Mouse (Mus musculus): ENCODE data around the gene Rbm20.
"Not testable (repeated sequence)": the region's sequence is repeated elsewhere in the genome, so short reads cannot be mapped to it uniquely, and the experiment has no call there.

The Rbm20 gene

DNA sequence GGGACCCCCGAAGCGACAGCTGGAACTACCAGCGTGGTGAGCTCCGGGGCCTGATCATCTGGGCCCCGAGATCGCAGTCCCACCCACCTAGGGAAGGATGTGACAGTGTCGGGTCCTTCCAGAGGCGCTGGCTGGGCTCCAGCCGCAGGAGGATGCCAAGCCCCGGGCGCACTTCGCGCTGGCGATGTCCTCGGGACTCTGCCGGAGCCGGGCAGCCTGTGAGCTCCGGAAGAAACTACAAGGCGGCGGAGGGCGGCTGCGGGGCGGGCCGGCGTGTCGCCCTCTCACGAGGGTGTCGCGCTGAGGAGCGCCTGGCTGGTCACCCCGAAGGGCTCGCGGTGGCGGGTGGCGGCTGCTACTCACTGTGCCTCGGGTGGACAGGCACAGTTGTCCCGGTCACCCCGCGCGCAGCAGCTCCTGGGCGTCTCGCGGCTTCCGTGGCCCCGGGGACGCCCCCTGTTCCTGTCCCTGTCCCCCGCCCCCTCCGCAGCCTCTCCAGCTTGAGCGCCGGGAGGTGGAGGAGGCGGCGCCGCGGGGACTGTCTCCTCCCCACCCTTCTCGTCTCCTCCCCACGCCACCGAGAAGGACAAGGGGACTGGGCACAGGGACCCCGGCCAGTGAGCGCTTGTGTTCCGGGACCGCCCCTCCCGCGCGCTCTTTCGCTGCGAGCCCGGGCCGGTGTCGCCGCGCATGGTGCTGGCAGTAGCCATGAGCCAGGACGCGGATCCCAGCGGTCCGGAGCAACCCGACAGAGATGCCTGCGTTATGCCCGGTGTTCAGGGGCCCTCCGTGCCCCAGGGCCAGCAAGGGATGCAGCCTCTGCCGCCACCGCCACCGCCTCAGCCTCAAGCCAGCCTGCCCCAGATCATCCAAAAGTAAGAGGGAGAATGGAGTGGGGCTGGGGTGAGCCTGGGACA is at the start of gene Rbm20:
Gene Rbm20 (plus strand): TSS at position 589 of the 917 bp plus-strand sequence.
- in situ Hi-C loops (cut with MboI, MseI), result no loop called here

DNA sequence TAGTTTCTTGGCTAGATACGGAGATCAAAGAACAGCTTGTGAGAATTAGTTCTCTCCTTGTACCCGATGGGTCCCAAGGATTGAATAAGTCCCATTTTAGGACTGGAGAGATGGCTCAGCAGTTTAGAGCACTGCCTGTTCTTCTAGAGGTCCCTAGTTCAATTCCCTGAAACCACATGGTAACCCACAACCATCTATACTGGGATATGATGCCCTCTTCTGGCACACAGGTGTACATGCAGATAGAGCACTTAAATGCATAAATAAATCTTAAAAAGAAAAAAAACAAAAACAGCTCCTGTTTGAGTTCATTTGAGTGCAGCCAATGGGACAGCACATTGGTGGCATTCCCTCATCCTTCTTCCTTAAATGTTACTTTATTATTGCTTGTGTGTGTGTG is 39.1 kb upstream of the Rbm20 start:
- in situ Hi-C loops (cut with MboI, MseI), result no loop called here

DNA sequence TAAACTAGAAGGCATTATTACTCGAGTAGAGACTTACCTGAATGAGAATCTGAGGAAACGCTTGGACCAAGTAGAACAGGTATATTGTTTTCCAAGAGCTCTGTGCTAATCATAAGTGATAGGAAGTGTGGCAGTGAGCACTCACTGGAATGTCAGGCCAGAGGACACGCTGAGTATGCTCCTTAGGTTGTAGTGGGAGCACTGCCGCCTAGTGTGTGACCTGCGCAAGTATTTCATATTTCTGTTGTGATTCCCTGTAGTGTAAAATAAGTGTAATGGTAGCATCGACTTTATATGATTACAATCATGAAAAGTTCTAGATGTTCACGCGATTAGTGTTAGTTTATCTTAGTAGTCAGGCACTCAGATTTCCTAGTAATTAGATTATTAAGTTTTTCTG is 38.4 kb upstream of the Rbm20 start:
- in situ Hi-C loops (cut with MboI, MseI), result no loop called here

DNA sequence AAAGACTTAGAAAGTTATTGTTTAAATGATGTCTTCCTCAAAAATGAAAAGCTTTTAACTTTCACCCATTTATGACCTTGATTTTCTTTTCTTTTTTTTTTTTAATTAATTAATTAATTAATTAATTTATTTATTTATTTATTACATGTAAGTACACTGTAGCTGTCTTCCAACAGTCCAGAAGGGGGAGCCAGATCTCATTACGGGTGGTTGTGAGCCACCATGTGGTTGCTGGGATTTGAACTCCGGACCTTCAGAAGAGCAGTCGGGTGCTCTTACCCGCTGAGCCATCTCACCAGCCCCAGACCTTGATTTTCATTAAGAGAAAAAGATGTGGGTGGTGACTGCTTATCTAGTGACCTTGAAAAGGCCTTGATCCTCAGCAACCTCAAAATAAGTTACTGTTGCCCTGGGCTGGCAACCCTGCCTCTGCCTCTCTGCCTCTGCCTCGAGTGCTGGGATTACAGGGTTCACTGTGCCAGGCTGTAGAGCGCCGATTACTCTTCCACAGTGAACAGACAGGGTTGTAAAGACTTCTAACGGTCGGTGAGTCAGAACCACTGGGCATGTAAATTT is 33.0 kb upstream of the Rbm20 start:
- in situ Hi-C loops (cut with MboI, MseI), result no loop called here

- in situ Hi-C loops (cut with MboI, MseI), result no loop called here
These were observed 29.8 kb upstream of the Rbm20 start for GRCm38 (mm10) chr19:53647301-53647700.

GRCm38 (mm10) chr19:53648056-53648455 is 29.1 kb upstream of the Rbm20 start:
- in situ Hi-C loops (cut with MboI, MseI), result no loop called here

GRCm38 (mm10) chr19:53648802-53649236 is 28.3 kb upstream of the Rbm20 start:
- in situ Hi-C loops (cut with MboI, MseI), result no loop called here

GRCm38 (mm10) chr19:53649361-53649760 is 27.7 kb upstream of the Rbm20 start:
- in situ Hi-C loops (cut with MboI, MseI), result no loop called here

GRCm38 (mm10) chr19:53649802-53650201 is 27.3 kb upstream of the Rbm20 start:
- in situ Hi-C loops (cut with MboI, MseI), result loop anchor here (5.0 kb wide), 1 partner anchor 102 kb away; no protein-coding TSS in a partner anchor

DNA sequence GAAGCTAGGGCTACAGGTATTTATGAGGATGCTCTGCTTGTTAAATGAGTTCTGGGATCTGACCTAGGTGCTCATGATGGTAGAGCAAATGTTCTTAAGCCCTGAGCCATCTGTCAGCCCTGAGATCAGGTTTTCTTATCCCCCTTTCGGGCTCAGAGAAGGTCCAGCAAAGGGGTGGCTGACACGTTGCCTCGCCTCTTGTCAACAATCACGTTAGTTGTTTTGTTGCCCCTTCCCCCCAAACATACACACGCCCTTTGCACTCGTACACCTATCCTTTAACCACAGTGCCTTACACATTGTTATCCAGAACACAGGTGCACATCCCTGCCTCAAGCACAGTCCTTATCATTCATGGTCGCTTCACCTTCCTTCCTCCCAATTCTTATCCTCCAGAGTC is 26.2 kb upstream of the Rbm20 start:
- in situ Hi-C loops (cut with MboI, MseI), result loop anchor here (5.0 kb wide), 1 partner anchor 101 kb away; no protein-coding TSS in a partner anchor

DNA sequence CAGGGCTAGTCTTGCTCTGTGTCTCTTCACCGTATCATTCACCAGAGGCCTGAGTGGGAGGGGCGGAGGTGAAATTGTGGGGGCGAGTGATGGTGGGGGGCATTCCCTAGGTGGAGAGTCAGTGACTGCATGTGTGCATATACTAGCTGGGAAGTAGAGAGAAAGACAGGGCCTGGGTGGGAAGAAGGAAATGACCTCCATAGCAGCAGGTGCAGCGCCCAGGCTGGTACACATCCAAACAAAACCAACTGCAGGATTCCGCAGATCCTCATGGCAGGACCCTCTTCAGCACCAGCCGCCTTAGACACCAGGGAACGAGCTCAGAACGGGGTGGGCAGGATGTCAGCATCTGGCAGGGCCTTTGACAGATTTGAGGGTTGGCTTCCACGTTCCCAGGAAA is 24.8 kb upstream of the Rbm20 start:
- in situ Hi-C loops (cut with MboI, MseI), result loop anchor here (5.0 kb wide), 1 partner anchor 100 kb away; no protein-coding TSS in a partner anchor

DNA sequence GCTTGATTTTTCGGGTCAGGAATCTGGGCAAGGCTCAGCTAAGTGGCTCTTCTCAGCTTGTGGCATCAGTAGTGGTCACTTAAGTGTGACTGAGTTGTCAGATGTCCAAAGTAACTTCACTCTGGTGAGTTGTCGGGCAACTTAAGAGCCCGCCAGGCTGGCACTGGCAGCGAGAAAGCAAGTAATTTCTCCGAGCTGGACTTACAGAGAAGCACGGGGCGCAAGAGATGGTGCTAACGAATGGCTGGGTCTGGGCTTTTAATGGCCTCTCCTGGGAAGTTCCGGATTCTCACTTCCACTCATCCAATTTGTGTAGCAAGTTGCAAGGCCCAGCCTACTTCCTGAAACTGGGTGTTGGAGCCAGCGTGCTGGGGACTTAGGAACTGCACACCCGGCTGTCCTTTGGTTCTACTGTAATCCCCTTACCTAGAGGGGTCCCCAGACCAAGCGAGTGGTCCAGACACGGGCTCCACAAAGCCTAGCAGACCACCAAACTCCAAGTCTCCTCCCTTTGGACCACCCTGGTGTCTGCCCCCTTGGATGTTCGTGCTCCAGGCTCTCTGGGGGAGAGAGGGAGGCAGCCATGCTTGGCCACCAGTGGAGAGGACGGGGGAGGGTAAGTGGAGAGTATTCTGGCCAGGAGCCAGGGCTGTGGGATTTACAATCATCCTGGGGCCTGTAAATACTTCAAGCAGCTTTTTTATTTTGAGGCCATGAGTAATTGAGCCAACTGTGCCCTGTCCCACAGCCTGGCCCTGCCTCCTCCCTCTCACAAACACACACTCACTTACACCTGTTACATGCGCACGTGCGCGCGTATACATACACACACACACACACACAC is 23.3 kb upstream of the Rbm20 start:
- in situ Hi-C loops (cut with MboI, MseI), result loop anchor here (5.0 kb wide), 1 partner anchor 98 kb away; no protein-coding TSS in a partner anchor

DNA sequence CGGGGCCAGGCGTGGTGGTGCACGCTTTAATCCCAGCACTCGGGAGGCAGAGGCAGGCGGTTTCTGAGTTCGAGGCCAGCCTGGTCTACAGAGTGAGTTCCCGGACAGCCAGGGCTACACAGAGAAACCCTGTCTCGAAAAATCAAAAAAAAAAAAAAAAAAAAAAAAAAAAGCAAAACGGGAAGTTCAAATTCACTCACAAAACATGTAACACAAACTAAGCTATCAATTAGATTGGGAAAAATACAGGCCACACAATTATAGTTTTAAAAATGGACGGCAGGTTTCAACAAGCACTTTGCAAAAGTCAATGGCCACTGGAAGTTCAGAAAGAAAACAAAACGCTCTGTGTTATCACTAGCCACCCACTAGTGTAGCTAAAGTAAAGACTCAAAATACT is 20.7 kb upstream of the Rbm20 start:
- in situ Hi-C loops (cut with MboI, MseI), result not testable (repeated sequence)

GRCm38 (mm10) chr19:53657437-53657836 is 19.7 kb upstream of the Rbm20 start:
- in situ Hi-C loops (cut with MboI, MseI), result no loop called here

DNA sequence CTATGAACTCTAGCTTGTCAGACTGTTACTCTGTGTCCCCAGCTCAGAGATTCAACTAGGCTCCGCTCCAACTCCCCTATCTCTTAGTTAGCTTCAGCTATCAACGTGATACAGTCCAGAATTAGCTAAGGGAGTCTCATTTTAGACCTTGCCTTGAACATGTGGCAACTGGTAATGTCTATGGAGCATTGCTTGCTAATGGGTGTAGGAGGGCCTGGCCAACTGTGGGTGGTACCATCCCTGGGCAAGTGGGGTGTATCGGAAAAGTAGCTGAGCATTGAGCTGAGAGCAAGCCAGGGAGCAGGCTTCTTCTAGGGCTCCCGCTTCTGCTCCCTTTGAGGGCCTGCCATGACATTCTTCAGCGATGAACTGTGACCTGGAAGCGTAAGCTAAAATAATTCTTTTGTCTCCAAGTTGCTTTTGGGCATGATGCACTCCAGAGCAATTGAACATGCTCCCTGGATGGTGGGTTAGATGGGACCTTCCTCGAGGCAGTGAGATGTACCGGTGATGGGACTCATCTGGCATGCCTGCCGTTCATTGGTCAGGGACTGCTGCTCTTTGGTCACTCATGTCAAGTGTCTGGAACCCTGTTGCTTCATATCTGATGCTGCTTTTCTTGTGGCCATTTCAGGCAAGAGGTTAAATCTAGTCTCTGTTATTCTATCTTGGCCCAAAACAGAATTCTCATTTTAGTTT is 16.2 kb upstream of the Rbm20 start:
- in situ Hi-C loops (cut with MboI, MseI), result no loop called here

DNA sequence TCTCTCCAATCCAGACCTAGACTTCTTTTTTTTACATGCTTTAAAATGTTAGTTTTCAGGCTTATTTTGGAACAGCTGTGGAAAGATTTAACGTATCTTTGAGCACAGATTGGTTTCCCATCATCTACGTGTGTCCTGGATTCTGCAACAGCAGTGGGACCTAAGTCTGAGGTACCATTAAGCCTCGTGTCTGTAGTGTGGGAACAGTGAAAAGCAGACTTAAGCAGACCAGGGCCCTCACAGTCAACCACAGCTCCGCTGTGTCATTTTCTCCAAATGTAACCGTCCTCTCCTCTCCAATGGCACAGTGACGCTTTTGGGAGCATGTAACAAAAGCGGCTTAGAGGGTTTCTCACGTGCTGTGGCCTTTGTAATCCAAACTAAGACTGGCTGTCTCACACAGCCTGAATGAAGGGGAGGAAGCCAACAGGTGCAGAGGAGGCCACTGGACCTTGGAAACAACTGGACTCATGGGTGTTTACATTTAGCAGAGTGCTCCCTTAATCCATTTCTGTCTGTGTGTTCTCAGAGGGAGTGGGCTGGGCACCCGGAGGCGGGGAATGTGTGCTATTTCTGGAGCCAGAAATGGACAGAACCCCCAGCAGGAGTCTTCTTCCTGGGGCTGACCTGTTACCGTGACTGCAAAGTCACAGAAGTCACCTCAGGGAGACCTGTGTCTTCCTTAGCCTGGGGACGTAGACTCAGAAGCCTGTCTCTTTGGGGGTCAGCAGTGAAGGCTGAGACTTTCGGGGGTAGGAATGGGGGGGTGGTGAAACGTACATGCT is 15.0 kb upstream of the Rbm20 start:
- in situ Hi-C loops (cut with MboI, MseI), result no loop called here

DNA sequence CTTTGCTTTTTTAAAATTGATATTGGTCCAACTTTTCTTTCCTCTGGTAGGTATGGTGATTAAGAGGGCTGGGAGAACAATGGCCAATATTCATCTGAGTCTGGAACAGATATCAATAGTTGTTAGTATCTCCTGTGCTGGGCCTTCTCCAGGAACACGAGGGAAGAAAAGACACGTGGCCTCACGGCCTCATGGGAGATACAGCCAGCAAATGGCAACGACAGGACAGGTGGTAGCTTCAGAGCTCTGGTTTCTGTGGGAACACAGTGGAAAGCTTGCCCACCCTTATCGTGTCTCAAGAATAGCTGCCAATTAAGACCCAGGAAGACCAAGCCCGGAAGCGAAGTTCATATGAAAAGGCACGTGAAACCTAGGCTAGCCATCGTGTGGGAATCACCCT is 12.3 kb upstream of the Rbm20 start:
- in situ Hi-C loops (cut with MboI, MseI), result no loop called here

- in situ Hi-C loops (cut with MboI, MseI), result no loop called here
These were observed 11.7 kb upstream of the Rbm20 start for GRCm38 (mm10) chr19:53665391-53665790.

DNA sequence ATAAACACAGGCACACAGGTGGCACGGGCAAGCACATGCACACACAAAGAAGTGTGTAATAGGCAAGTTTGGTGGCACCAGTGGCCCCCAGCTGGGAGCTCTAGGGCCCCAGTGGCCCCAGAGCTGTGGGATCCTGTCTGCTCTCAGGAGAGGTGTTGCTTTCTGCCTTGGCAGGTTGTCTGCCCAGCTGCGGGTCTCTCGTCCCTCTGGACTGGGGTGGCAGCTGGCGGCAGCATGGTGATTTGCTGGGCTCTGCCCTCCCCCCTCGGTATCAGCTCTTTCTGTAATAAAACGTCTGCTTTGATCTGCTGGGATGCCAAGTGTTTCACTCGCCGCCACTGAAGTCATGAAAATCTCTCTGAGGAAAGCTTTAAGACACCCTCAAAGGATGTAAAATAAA is 10.4 kb upstream of the Rbm20 start:
- in situ Hi-C loops (cut with MboI, MseI), result no loop called here

- in situ Hi-C loops (cut with MboI, MseI), result no loop called here
These were observed 8.3 kb upstream of the Rbm20 start for GRCm38 (mm10) chr19:53668821-53669220.

All from T-helper 1 cell (primary cell).